Mouse (Mus musculus) gastrocnemius, postnatal 10 days (tissue): ENCODE data around the gene Ranbp3. TPM values are rescaled to one million over a fixed set of nuclear protein-coding genes. Genes with fewer than 3 reads are reported as not detected.
"Not testable (repeated sequence)": the region's sequence is repeated elsewhere in the genome, so short reads cannot be mapped to it uniquely, and the experiment has no call there.

ENCODE experiments used
- DNase-seq: peaks from one replicate; pipeline ENCODE4 v3.0.0; 2021; ENCODE audit warnings: mixed read lengths
- long read RNA-seq, 2 experiments: library from polyadenylated mRNA; stranded (forward); transcript quantifications; one replicate each; pipeline ENCODE4 v2.0.0; 2021
- total RNA-seq, 2 experiments: library from RNA; stranded (reverse); gene quantifications; 2 replicates each; pipeline ENCODE4 v1.2.3; 2021

Ranbp3 gene
- total RNA-seq: 10 to 100 TPM; 38.5 to 46.3 TPM
- long read RNA-seq, experiment 1, transcript Ranbp3-206 (17 exons, 2,567 nt): minor isoform, 7 of 77 reads
- long read RNA-seq, experiment 1, transcript Ranbp3-201 (16 exons, 2,373 nt): major isoform, 51 of 77 reads
- long read RNA-seq, experiment 1, partial matches to known transcripts: 7 of 77 reads
- long read RNA-seq, experiment 1, other reads (novel, unspliced or antisense): 12 of 77 reads
- long read RNA-seq, experiment 2, transcript Ranbp3-201 (16 exons, 2,373 nt): major isoform, 34 of 61 reads
- long read RNA-seq, experiment 2, transcript Ranbp3-206 (17 exons, 2,567 nt): minor isoform, 10 of 61 reads
- long read RNA-seq, experiment 2, partial matches to known transcripts: 9 of 61 reads
- long read RNA-seq, experiment 2, other reads (novel, unspliced or antisense): 8 of 61 reads

- peak; percentile 99 for DNase-seq
These were observed at the start of gene Ranbp3 for GRCm38 (mm10) chr17:56672941-56673646. TSS of gene Ranbp3 (plus strand) at chr17:56673294.

DNA sequence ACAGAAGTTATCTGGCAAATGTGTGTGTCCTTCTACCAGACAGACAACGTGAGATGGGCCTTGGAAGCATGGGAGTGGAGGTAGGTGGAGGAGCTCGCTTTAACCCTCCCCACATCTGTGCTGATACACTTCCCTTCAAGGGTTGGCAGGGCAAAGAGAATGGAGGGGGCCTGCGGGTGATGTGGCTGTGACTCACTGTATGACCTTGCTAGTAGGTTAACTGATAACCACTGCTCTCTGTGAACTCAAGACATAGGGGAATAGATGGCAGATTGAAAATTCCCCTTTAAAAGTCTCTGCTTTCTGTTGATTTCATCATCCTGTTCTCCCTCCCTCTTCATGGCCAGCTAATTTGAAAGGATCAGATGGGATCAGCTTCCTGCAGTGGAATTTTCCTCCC, 47.6 kb upstream of the Ranbp3 start:
- DNase-seq: no peak

DNA sequence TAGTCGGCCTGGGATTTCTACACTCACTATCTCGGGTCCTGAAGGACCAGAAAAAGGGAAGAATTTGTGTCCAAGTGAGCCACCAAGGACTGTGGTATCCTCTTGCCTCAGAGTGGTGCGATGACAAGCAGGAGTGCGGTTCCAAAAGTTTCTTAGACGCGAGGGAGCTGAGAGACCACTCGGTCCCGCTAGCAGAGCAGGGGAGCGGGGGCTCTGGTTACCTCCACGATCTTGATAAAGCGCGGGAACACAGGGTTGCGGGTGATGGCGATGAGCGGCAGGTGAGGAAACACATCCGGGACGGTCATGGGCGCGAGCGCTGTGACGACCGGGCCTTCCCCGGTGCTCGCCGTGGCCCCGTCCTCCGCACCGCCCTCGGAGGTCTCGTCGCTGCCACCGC, 46.8 kb upstream of the Ranbp3 start:
- no peak for DNase-seq

DNA sequence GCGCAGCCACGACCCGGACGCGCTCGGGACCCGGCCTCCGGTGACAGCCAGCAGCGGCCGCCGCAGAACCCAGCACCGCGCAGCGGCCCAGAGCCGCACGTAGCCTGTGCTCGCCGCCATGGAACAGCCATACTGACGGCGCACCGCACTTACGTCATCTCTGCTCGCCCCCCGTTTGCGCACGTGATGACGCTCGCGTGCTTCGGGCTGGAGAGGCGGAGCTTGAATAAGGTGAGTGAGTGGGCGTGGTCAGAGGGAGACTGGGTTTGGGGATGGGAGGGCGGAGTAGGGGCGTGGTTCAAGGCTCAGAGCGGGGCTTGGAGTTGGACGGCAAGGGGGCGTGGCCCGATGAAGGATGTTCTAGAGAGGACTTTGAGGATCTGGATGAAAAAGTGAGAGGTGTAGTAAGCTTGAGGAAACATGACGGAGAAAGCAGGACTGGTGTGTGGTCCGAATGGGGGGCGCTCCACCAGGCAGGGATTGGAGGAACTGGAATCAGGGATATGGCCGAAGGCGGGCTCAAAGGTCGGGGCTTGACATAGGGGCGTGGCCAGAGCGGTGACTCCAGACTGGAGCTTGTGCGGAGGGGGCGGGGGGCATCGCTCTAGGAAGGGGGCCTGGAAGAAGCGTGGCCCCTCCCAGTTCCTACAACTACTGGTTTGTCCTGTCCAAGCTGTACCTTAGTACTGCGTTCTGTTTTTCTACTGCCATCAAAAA, 46.2 kb upstream of the Ranbp3 start, which contains the start of gene Lonp1:
Lonp1 (minus strand) TSS at position 134 of the 717 bp plus-strand sequence.
- DNase-seq: peak; percentile 92

DNA sequence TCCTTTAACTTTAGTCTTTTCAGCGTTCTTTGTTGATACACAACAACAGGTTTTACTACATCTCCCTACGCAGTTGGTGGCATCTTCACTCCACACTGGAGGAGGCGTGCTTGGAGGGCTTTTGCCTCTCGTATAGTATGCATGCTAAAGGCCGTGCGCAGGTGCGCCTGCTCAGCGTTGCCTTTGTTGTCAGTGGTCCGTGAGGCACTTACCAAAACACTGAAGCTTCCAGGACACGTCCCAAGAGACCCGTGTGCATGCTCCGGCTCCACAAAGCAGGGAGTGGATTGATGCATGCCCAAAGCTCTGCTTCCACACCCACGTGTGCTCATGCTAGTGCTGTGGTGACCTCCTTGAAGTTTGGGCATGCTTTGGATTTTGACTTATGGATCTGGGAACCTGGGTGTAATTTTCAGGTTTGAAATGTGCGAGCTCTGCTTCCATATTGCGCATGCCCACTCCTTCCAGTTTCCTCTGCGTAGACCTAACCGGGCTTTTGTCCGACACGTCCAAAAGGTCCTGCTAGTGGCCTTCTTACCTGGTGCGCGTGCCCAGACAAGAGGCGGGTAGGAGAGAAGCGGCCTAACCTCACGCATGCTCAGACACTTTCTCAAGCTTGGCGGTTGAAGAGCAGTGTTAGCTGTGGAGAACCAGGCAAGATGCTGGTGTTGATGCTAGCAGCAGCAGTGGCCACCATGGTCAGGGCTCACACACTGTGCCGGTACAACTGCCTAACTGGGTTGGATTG, 45.4 kb upstream of the Ranbp3 start, which contains the start of gene Catsperd:
Catsperd (plus strand) TSS at position 614 of the 748 bp plus-strand sequence.
- no peak for DNase-seq

DNA sequence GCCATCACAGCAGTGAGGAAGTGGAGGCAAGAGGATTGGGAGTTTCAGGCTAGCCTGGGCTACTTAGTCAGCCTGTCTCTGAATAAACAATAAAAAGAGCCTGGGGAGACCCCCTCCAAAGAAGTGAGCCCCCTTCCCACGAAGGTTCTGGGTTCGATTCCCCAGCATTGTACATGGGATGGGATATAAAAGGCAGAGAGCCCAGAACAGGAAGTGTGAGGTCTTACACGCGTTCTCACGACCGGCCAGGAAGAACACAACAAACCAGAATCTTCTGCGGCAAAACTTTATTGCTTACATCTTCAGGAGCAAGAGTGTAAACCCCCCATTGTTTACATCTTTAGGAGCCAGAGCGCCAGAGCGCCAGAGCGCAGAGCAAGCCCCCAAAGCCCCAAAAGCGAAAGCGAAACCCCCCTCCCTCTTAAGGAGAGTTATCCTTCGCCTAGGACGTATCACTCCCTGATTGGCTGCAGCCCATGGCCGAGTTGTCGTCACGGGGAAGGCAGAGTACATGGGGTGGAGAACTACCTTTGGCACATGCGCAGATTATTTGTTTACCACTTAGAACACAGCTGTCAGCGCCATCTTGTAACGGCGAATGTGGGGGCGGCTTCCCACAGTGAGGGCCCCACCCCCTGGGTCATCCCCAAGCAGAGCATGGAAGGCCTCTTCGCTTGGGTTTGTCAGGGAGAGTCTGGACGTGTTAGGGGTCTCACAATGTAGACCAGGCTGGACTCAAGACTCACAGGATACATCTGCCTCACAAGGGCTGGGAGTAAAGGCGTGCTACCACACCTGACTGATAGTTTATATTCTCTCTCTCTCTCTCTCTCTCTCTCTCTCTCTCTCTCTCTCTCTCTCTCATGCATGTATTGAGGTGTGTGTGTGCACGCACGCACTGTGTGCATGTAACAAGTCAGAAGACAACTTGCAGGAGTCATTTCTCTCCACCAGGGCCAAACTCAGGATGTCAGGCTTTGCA, 43.0 kb upstream of the Ranbp3 start:
- DNase-seq: not testable (repeated sequence)

GRCm38 (mm10) chr17:56631807-56632206, 41.3 kb upstream of the Ranbp3 start:
- DNase-seq: no peak

DNA sequence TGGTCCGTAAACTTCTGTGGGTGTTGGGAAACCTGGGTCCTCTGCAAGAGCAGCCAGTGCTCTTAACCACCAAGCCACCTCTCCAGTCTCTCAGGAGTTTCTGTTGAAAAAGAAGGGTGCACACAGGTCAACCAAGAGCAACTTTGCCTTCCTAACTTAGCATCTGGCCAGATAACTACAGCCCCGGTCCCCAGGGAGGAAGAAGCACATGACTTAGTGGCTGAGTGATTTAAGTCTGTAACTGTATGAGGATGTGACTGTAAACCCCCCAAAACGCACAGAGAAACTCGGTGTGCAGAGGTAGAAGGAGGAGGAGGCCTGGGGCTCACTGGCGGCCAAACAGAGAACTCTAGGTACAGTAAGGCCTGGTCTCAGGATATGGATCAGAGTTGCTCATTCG, 39.1 kb upstream of the Ranbp3 start:
- DNase-seq: no peak

DNA sequence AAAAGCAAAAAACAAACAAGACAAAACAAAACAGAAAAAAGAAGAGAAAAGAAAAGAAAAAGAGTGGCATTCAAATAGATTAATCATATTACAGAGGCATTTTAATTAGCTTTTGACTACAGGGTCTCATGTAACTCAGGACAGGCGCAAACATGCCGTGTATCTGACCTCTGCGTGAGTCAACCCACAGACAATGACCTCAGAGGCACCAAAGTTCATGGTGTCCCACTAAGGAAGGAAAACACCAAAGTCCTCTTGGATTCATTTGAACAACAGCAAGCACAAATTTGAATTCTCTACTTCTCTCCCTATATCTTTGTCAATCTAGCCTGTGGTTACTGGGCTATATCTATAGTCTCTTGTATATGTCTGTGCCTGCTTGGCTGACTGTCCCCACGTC, 29.9 kb upstream of the Ranbp3 start:
- DNase-seq: no peak

DNA sequence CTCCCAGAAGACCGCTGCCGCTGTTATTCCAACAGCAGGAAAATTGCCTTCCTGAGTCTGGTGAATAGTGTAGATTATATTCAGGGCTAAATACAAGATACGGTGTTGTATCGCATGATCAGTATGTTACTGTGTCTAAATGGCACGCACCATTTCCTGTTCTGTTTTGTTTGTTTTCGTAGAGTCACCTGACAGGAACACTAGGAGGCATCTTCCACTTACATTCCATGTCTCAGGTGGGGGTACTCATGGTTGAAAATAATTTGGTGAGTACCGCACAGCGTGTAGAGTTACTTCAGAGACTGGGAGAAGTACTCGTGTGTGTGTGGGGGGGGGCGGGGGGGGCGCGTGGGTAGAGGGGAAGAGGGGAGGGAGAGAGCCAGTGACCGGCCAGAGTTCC, 25.5 kb upstream of the Ranbp3 start:
- DNase-seq: no peak

GRCm38 (mm10) chr17:56651801-56652200, 21.3 kb upstream of the Ranbp3 start:
- DNase-seq: no peak

GRCm38 (mm10) chr17:56654771-56655170, 18.3 kb upstream of the Ranbp3 start:
- DNase-seq: no peak

DNA sequence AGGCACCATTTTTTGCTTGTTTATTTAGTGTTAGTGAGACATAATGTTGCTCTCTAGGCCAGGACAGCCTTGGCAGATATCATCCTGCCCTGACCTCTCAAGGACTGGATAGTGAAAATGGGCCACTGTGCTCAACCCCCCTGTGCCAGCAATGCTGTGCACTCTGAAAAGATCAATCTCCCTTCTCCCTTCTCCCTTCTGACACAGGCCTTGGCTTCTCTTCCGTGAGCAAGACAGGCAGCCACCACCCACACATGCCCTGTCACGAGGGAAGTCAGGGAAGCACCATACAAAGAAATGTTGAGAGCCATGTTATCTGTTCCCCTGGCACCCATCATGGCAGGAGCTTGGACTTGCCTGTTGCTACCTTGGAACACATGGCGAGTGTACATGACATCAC, 17.8 kb upstream of the Ranbp3 start:
- no peak for DNase-seq

DNA sequence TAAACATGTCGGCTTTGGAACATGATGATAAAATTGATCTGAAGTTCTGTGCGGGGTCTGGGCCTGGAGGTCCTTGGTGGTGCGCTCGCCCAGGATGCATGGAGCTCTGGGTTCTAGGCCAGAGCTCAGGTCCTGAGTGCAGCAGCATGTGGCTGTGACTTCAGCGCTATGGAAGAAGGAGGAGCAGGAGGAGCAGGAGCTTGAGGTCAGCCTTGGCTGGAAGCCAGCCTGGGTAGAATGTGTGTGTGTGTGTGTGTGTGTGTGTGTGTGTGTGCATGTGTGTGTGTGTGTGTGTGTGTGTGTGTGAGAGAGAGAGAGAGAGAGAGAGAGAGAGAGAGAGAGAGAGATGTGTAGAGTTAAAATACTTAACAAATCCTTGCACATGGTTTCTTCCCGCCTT, 16.9 kb upstream of the Ranbp3 start:
- DNase-seq: no peak

DNA sequence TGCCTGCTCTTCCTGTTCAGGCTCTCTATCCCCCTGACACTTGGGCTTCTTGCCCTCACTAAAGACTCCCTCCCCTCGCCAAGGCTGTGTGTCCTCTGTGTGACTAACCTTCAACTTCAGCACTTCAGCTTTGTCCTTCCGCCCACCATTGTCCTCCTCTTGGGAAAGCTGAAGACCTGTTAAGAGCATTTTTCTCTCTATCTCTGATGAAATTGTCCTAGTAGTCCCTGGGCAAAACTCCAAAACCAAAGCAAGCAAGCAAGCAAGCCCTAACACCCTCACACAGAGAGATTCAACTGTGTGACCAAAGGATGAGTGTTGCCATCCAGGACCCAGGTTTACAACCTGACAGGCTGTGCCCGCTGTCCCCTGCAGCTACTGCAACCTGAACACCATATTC, 9.4 kb upstream of the Ranbp3 start:
- no peak for DNase-seq

- DNase-seq: no peak
These were observed 8.8 kb upstream of the Ranbp3 start for GRCm38 (mm10) chr17:56664333-56664732.

- DNase-seq: no peak
These were observed 6.7 kb upstream of the Ranbp3 start for GRCm38 (mm10) chr17:56666384-56666783.

DNA sequence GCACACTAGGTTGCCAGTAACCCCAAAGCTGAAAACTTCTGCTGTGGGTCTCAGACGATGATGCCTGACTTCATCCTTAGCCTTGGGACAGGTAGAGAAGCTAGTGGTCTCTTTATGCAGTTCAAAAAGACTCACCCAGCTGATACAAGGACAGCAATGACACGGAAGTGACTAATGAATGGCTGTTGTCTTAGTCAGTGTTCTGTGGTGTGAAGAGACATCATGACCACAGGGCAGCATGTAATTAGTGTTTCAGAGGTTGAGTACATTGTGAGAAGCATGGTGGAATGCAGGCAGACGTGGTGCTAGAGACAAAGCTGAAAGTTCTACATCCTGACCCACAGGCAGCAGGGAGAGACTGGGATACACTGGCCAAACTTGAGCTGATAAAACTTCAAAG, 5.5 kb upstream of the Ranbp3 start:
- DNase-seq: no peak

DNA sequence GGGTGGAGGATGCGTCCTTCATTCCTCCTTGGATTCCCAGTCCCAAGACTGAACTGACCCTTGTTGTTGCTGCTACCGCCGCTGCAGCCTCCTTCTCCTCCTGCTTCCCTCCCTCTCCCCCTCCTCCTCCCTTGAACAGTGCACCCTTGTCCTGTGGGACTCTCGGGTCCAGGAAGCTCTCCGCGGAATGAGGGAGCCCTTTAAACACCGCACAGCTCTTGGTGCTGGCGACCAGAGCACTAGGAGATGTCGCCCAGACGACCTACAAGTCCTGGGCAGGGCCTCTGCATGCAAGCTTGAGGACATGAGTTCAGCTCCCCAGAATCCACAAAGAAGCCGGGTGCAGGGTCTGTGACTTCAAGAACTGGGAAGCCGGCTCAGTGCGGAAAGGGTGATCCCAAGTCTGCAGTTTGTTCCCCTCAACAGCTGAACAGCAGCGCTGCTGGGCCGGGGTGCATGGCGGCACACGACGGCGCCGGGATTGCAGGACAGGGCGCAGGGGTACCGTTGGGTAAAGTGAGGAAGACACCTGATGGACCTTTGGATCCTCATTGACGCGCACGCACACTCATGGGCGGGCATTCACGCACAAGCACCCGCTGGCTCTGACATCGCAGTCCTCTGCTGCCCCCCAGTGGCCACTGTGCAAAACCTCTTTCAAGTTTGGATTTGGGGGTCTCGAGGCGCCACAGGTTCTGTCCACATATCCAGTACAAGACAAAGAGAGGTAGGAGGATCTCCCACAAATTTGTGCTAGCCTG, 4.5 kb upstream of the Ranbp3 start:
- peak; percentile 89 for DNase-seq

DNA sequence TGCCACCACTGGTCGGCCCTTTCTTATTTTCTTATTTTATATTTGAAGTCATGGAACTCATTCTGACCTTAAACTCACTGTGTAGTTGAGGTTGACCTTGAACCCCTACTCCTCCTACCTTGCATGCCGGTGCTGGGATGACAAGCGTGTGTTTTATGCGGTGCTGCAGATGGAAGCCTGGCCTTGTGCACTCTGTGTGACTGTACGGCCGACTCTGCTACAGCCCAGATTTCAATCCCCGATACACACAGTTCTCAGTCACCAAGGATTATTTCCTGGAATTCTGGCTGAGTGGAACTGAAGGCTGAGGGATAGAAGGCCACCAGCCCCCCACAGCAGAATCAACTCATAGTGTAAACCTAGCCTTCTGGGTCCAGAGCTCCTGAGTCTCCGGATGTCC, 3.3 kb upstream of the Ranbp3 start:
- no peak for DNase-seq
